Mouse (Mus musculus) olfactory bulb, adult 2 months (tissue): ENCODE measurements around the gene Itih4.

Source experiments
- CTCF ChIP-seq: fragments of 200-500 bp; IDR thresholded peaks from 2 replicates; pipeline ENCODE4 v1.5.1; 2012; ENCODE audit warnings: low read depth, mild to moderate bottlenecking, low read length, moderate library complexity; ENCODE audit not compliant: insufficient read depth
- POLR2A ChIP-seq: fragments of 200-500 bp; IDR thresholded peaks from 2 replicates; pipeline ENCODE4 v1.6.1; 2012; ENCODE audit warnings: mild to moderate bottlenecking, low read depth, low read length, moderate library complexity; ENCODE audit not compliant: insufficient read depth

DNA sequence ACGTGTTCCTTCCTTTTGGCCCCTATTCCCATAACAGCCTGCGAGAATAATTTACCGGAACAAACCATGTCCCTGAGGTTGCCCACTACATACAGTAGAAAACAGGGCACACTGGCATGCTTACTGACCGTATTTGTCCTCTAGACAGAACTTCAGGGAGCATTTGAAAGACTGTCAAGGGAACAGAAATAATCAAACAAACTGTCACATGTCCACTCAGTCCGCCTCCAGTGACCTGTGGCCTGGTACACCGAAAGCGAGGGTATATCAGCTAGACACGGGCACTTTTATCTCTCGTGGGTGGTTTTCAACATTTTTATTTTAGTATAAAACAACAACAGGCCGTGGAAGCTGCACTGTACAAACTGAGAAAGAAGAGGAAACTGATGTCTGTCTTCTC, 17.4 kb upstream of the Itih4 start:
- TF ChIP-seq POLR2A (no peak), CTCF (no peak)
